Mouse (Mus musculus) cortical plate, adult 2 months (tissue): ENCODE data around the gene Ifih1.

Experiments used
- CTCF ChIP-seq: fragments of 200-500 bp; IDR thresholded peaks from 2 replicates; pipeline ENCODE4 v1.5.1; 2011; ENCODE audit warnings: mild to moderate bottlenecking, control low read depth, low read length; ENCODE audit not compliant: insufficient read depth; ENCODE audit errors: extremely low read depth
- POLR2A ChIP-seq: fragments of 200-500 bp; IDR thresholded peaks from 2 replicates; pipeline ENCODE4 v1.6.1; 2011; ENCODE audit warnings: mild to moderate bottlenecking, low read length, control low read depth; ENCODE audit not compliant: insufficient read depth; ENCODE audit errors: extremely low read depth

DNA sequence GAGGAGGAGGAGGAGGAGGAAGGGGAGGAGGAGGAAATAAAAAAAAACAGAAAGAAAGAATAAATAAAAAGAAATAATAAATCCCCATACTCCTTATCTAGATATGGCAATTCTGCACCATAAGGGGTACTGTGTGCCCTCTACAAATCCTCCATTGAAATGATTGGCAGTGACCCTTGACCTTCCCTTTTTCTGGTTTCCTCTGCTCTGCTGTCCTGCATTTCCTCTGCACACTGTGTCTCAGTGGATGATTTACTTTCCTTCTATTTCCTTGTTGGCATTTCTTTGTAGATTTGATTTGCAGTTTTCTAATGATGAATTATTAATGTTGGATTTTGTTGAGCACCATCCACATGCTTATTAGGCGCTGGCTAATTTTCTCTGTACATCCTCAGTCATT, 81.4 kb downstream of the Ifih1 start:
- TF ChIP-seq POLR2A (no peak), CTCF (no peak)
